Mouse (Mus musculus): Measurements from ENCODE around the gene Gapvd1.
"Not testable (repeated sequence)": the region's sequence is repeated elsewhere in the genome, so short reads cannot be mapped to it uniquely, and the experiment has no call there.

Gene Gapvd1

GRCm38 (mm10) chr2:34799357-34800256, 44.6 kb upstream of the Gapvd1 start, which contains the start of gene Rabepk:
Gene Rabepk (minus strand): TSS chr2:34799912.
- H3K36me3 ChIP-seq (ENCODE audit: insufficient read depth, low read length) = peaks cover 35% of the 10 kb centered on the region
- peak within 1 kb of the TSS; percentile 89 for H3K4me3 ChIP-seq (replicated peaks; ENCODE audit: low read length)
- TF ChIP-seq CTCF (conservative IDR thresholded peaks at IDR 0.05; ENCODE audit: low read length) = no peak
- no peaks in the 10 kb centered on the region for H3K27me3 ChIP-seq (ENCODE audit: insufficient read depth, low read length)
- H3K4me1 ChIP-seq (replicated peaks; ENCODE audit: low read depth, low read length) = peaks cover 41% of the 10 kb centered on the region
- H3K9me3 ChIP-seq (ENCODE audit: low read length) = no peaks in the 10 kb centered on the region

- Histone ChIP-seq H3K27me3 (ENCODE audit: insufficient read depth, low read length) (no peaks in the 10 kb centered on the region), H3K36me3 (ENCODE audit: insufficient read depth, low read length) (peaks cover 45% of the 10 kb centered on the region), H3K4me1 (replicated peaks; ENCODE audit: low read depth, low read length) (peaks cover 18% of the 10 kb centered on the region), H3K4me3 (replicated peaks; ENCODE audit: low read length) (no peak overlapping the region), H3K9me3 (ENCODE audit: low read length) (peaks cover 7% of the 10 kb centered on the region)
- TF ChIP-seq CTCF (conservative IDR thresholded peaks at IDR 0.05; ENCODE audit: low read length) = no peak
These were observed 40.4 kb upstream of the Gapvd1 start for GRCm38 (mm10) chr2:34795426-34795825.

GRCm38 (mm10) chr2:34794511-34794910, 39.5 kb upstream of the Gapvd1 start:
- no peak for TF ChIP-seq POU5F1 (IDR thresholded peaks at IDR 0.05; ENCODE audit: borderline replicate concordance, low read length)
- TF ChIP-seq NANOG (IDR thresholded peaks at IDR 0.05; ENCODE audit: borderline replicate concordance, low read length) = no peak
- TF ChIP-seq CTCF (conservative IDR thresholded peaks at IDR 0.05; ENCODE audit: low read length) = no peak
- Histone ChIP-seq H3K27me3 (ENCODE audit: insufficient read depth, low read length) (no peaks in the 10 kb centered on the region), H3K4me3 (replicated peaks; ENCODE audit: low read length) (no peak overlapping the region)

GRCm38 (mm10) chr2:34792543-34792942, 37.5 kb upstream of the Gapvd1 start:
- H3K9me3 ChIP-seq (ENCODE audit: low read length); H3K27me3 ChIP-seq (ENCODE audit: insufficient read depth, low read length); H3K4me3 ChIP-seq (replicated peaks; ENCODE audit: low read length); H3K4me1 ChIP-seq (replicated peaks; ENCODE audit: low read depth, low read length): not testable (repeated sequence)
- peaks cover 59% of the 10 kb centered on the region for H3K36me3 ChIP-seq (ENCODE audit: insufficient read depth, low read length)

More at GRCm38 (mm10) chr2:34794511-34794910, 39.5 kb upstream of the Gapvd1 start:
- peaks cover 53% of the 10 kb centered on the region for H3K36me3 ChIP-seq (ENCODE audit: insufficient read depth, low read length)
- peaks cover 7% of the 10 kb centered on the region for H3K9me3 ChIP-seq (ENCODE audit: low read length)
- peaks cover 11% of the 10 kb centered on the region for H3K4me1 ChIP-seq (replicated peaks; ENCODE audit: low read depth, low read length)

- Histone ChIP-seq H3K27me3 (ENCODE audit: insufficient read depth, low read length) (no peaks in the 10 kb centered on the region), H3K4me1 (replicated peaks; ENCODE audit: low read depth, low read length) (peaks cover 5% of the 10 kb centered on the region; the same call in 1 of the 2 replicates)
- TF ChIP-seq POU5F1 (IDR thresholded peaks at IDR 0.05; ENCODE audit: borderline replicate concordance, low read length) (no peak), NANOG (IDR thresholded peaks at IDR 0.05; ENCODE audit: borderline replicate concordance, low read length) (no peak)
These were observed 35.2 kb upstream of the Gapvd1 start for GRCm38 (mm10) chr2:34790282-34790681.

GRCm38 (mm10) chr2:34784085-34784484, 29.1 kb upstream of the Gapvd1 start:
- Histone ChIP-seq H3K4me3 (replicated peaks; ENCODE audit: low read length) (no peak overlapping the region), H3K27me3 (ENCODE audit: insufficient read depth, low read length) (no peaks in the 10 kb centered on the region), H3K4me1 (replicated peaks; ENCODE audit: low read depth, low read length) (peaks cover 10% of the 10 kb centered on the region; the same call in 1 of the 2 replicates), H3K36me3 (ENCODE audit: insufficient read depth, low read length) (peaks cover 74% of the 10 kb centered on the region), H3K9me3 (ENCODE audit: low read length) (no peaks in the 10 kb centered on the region)
- TF ChIP-seq CTCF (conservative IDR thresholded peaks at IDR 0.05; ENCODE audit: low read length) (peak; percentile 90), NANOG (IDR thresholded peaks at IDR 0.05; ENCODE audit: borderline replicate concordance, low read length) (no peak)

More at GRCm38 (mm10) chr2:34790282-34790681, 35.2 kb upstream of the Gapvd1 start:
- H3K36me3 ChIP-seq (ENCODE audit: insufficient read depth, low read length) = peaks cover 54% of the 10 kb centered on the region
- H3K9me3 ChIP-seq (ENCODE audit: low read length) = peaks cover 7% of the 10 kb centered on the region
- H3K4me3 ChIP-seq (replicated peaks; ENCODE audit: low read length) = no peak overlapping the region

- H3K36me3 ChIP-seq (ENCODE audit: insufficient read depth, low read length) = peaks cover 76% of the 10 kb centered on the region
- no peaks in the 10 kb centered on the region for H3K9me3 ChIP-seq (ENCODE audit: low read length)
- TF ChIP-seq NANOG (IDR thresholded peaks at IDR 0.05; ENCODE audit: borderline replicate concordance, low read length) (no peak), CTCF (conservative IDR thresholded peaks at IDR 0.05; ENCODE audit: low read length) (peak; percentile 31; the same call in 1 of the 2 replicates)
- peaks cover 10% of the 10 kb centered on the region; the same call in 1 of the 2 replicates for H3K4me1 ChIP-seq (replicated peaks; ENCODE audit: low read depth, low read length)
- no peak overlapping the region for H3K4me3 ChIP-seq (replicated peaks; ENCODE audit: low read length)
- H3K27me3 ChIP-seq (ENCODE audit: insufficient read depth, low read length) = no peaks in the 10 kb centered on the region
These were observed 28.3 kb upstream of the Gapvd1 start for GRCm38 (mm10) chr2:34783064-34784020.

- peaks cover 43% of the 10 kb centered on the region for H3K4me1 ChIP-seq (replicated peaks; ENCODE audit: low read depth, low read length)
- H3K9me3 ChIP-seq (ENCODE audit: low read length) = no peaks in the 10 kb centered on the region
- no peaks in the 10 kb centered on the region for H3K27me3 ChIP-seq (ENCODE audit: insufficient read depth, low read length)
- H3K4me3 ChIP-seq (replicated peaks; ENCODE audit: low read length) = no peak overlapping the region
- TF ChIP-seq NANOG (IDR thresholded peaks at IDR 0.05; ENCODE audit: borderline replicate concordance, low read length) (no peak), CTCF (conservative IDR thresholded peaks at IDR 0.05; ENCODE audit: low read length) (no peak), POU5F1 (IDR thresholded peaks at IDR 0.05; ENCODE audit: borderline replicate concordance, low read length) (no peak)
- H3K36me3 ChIP-seq (ENCODE audit: insufficient read depth, low read length) = peaks cover 96% of the 10 kb centered on the region
These were observed 22.3 kb upstream of the Gapvd1 start for GRCm38 (mm10) chr2:34777237-34777868.

Measured in E14TG2a.4 (cell line).